ENCODE assay signal across 8 mouse cellular contexts in genomic region chr4:134287168-134287564, GRCm38 (mm10). TPM values are rescaled to one million over a fixed set of nuclear protein-coding genes. Genes with fewer than 3 reads are reported as not detected.
A peak's percentile ranks its signal among the peaks of the same experiment; 100 is the strongest.
DNase-seq lines count a peak whose midpoint lies in the region; ATAC-seq and TF ChIP-seq lines count a peak whose summit lies in the region.

No protein-coding gene starts in this region.

- peak; percentile 22; the same call in 1 of the 2 replicates for TF ChIP-seq CTCF in brain, embryonic 14.5 days (IDR thresholded peaks at IDR 0.05; ENCODE audit: borderline replicate concordance, extremely low read depth, insufficient read depth, insufficient read length)

- H3K36me3 ChIP-seq in heart, embryonic 11.5 days (ENCODE audit: control insufficient read depth, insufficient read depth, low read length) = peaks cover 11% of the 10 kb centered on the region
- peaks cover 30% of the 10 kb centered on the region for H3K36me3 ChIP-seq in kidney, embryonic 15.5 days

- H3K4me2 ChIP-seq in heart, embryonic 11.5 days = peak overlapping the region; percentile 72
- peak overlapping the region; percentile 94 for H3K4me2 ChIP-seq in kidney, embryonic 15.5 days

- H3K27ac ChIP-seq in heart, embryonic 11.5 days (ENCODE audit: low read depth, low read length) = peak overlapping the region; percentile 100
- peak overlapping the region; percentile 100 for H3K27ac ChIP-seq in kidney, embryonic 15.5 days

- no peaks in the 10 kb centered on the region for H3K27me3 ChIP-seq in heart, embryonic 11.5 days (ENCODE audit: control insufficient read depth, insufficient read depth, low read length)
- peaks cover under 1% of the 10 kb centered on the region for H3K27me3 ChIP-seq in kidney, embryonic 15.5 days

- WGBS in heart, embryonic 11.5 days (ENCODE audit: insufficient replicate concordance) = 0% methylated on average over 57 of the region's 59 CpGs
- under 1% methylated on average over 45 of the region's 59 CpGs for WGBS in kidney, embryonic 15.5 days

- peak overlapping the region; percentile 98 for H3K9ac ChIP-seq in heart, embryonic 11.5 days (ENCODE audit: low read depth, low read length)
- peak overlapping the region; percentile 95 for H3K9ac ChIP-seq in kidney, embryonic 15.5 days

- H3K9me3 ChIP-seq in heart, embryonic 11.5 days (replicated peaks; ENCODE audit: control insufficient read depth, low read length) = no peaks in the 10 kb centered on the region
- H3K9me3 ChIP-seq in kidney, embryonic 15.5 days (replicated peaks) = no peaks in the 10 kb centered on the region

- peak overlapping the region; percentile 99 for H3K4me3 ChIP-seq in heart, embryonic 11.5 days (ENCODE audit: low read depth, low read length)
- peak overlapping the region; percentile 81 for H3K4me3 ChIP-seq in kidney, embryonic 15.5 days (replicated peaks)

- peak; percentile 69 for ATAC-seq in erythroblast, adult 5-6 weeks (replicated peaks; ENCODE audit: low FRiP score, poor library complexity, severe bottlenecking)
- peak; percentile 90 for ATAC-seq in heart, embryonic 11.5 days (replicated peaks; ENCODE audit: insufficient number of reproducible peaks, low FRiP score, low TSS enrichment)
- ATAC-seq in kidney, embryonic 15.5 days (replicated peaks; ENCODE audit: low FRiP score) = peak; percentile 95

- peak; percentile 97 for TF ChIP-seq POLR2A in brain, embryonic 14.5 days (IDR thresholded peaks at IDR 0.05; ENCODE audit: borderline replicate concordance, extremely low read depth, insufficient read depth, insufficient read length, poor library complexity, severe bottlenecking)

- DNase-seq in CD4-positive helper T cell, adult 2 months (ENCODE audit: low read depth, low spot score) = peak; percentile 96
- DNase-seq in brain, embryonic 14.5 days (ENCODE audit: low read depth) = peak; percentile 97
- peak; percentile 96 for DNase-seq in liver
- peak; percentile 88 to 96 for DNase-seq in monocyte, adult 2 months (ENCODE audit: low read depth in 1 of 2, low spot score in 2 of 2)
- DNase-seq in spleen, postnatal 14 days (ENCODE audit: low spot score in 2 of 2) = peak; percentile 98

- peaks cover 25% of the 10 kb centered on the region for H3K4me1 ChIP-seq in heart, embryonic 11.5 days (ENCODE audit: control insufficient read depth, insufficient read depth, low read length)
- H3K4me1 ChIP-seq in kidney, embryonic 15.5 days = peaks cover 32% of the 10 kb centered on the region

RNA-seq across cellular contexts. Expression of gene Pdik1l, which starts 0.5 kb away (rescaled TPM):
- polyA plus RNA-seq in brain, embryonic 14.5 days (2012; rRNA removed) = 18.8 and 20.7 TPM in 2 replicates
- 9.8 and 12.3 TPM in 2 replicates for total RNA-seq in erythroblast, adult 5-6 weeks (2015; ENCODE audit: low replicate concordance)
- 13.2 and 16.2 TPM in 2 replicates for total RNA-seq in erythroblast, adult 5-6 weeks (2017; ENCODE audit: low replicate concordance)
- 13.7 and 16.3 TPM in 2 replicates for polyA plus RNA-seq in heart, embryonic 11.5 days (2014; fragmentation: Nextera tagmentation; extraction: Ambion mirVana)
- 21.6 TPM in 2 replicates for polyA plus RNA-seq in kidney, embryonic 15.5 days (2015; fragmentation: Nextera tagmentation; extraction: Ambion mirVana)

RNA-seq across cellular contexts. Expression of gene Trim63, which starts 27.8 kb away (rescaled TPM):
- polyA plus RNA-seq in brain, embryonic 14.5 days (2012; rRNA removed) = 0.13 and 0.33 TPM in 2 replicates
- not detected in 2 replicates for total RNA-seq in erythroblast, adult 5-6 weeks (2015; ENCODE audit: low replicate concordance)
- total RNA-seq in erythroblast, adult 5-6 weeks (2017; ENCODE audit: low replicate concordance) = not detected in 2 replicates
- 21.6 and 22.1 TPM in 2 replicates for polyA plus RNA-seq in heart, embryonic 11.5 days (2014; fragmentation: Nextera tagmentation; extraction: Ambion mirVana)
- 3.7 and 4.4 TPM in 2 replicates for polyA plus RNA-seq in kidney, embryonic 15.5 days (2015; fragmentation: Nextera tagmentation; extraction: Ambion mirVana)

RNA-seq across cellular contexts. Expression of gene Grrp1, which starts 33.3 kb away (rescaled TPM):
- 16.5 and 16.6 TPM in 2 replicates for polyA plus RNA-seq in brain, embryonic 14.5 days (2012; rRNA removed)
- not detected in 2 replicates for total RNA-seq in erythroblast, adult 5-6 weeks (2015; ENCODE audit: low replicate concordance)
- total RNA-seq in erythroblast, adult 5-6 weeks (2017; ENCODE audit: low replicate concordance) = not detected in 2 replicates
- 3.7 and 4.4 TPM in 2 replicates for polyA plus RNA-seq in heart, embryonic 11.5 days (2014; fragmentation: Nextera tagmentation; extraction: Ambion mirVana)
- 10.6 and 12.1 TPM in 2 replicates for polyA plus RNA-seq in kidney, embryonic 15.5 days (2015; fragmentation: Nextera tagmentation; extraction: Ambion mirVana)

RNA-seq across cellular contexts. Expression of gene Gm30191, which starts 40.4 kb away (rescaled TPM):
- 0.33 and 0.64 TPM in 2 replicates for polyA plus RNA-seq in brain, embryonic 14.5 days (2012; rRNA removed)
- not detected in 2 replicates for total RNA-seq in erythroblast, adult 5-6 weeks (2015; ENCODE audit: low replicate concordance)
- not detected in 2 replicates for total RNA-seq in erythroblast, adult 5-6 weeks (2017; ENCODE audit: low replicate concordance)
- polyA plus RNA-seq in heart, embryonic 11.5 days (2014; fragmentation: Nextera tagmentation; extraction: Ambion mirVana) = not detected in 2 replicates
- polyA plus RNA-seq in kidney, embryonic 15.5 days (2015; fragmentation: Nextera tagmentation; extraction: Ambion mirVana) = not detected in 2 replicates

RNA-seq across cellular contexts. Expression of gene Zfp593, which starts 41.8 kb away (rescaled TPM):
- 14.5 and 19.0 TPM in 2 replicates for polyA plus RNA-seq in brain, embryonic 14.5 days (2012; rRNA removed)
- 0.38 and 0.63 TPM in 2 replicates for total RNA-seq in erythroblast, adult 5-6 weeks (2015; ENCODE audit: low replicate concordance)
- total RNA-seq in erythroblast, adult 5-6 weeks (2017; ENCODE audit: low replicate concordance) = 0.84 and 1.4 TPM in 2 replicates
- 11.5 and 12.4 TPM in 2 replicates for polyA plus RNA-seq in heart, embryonic 11.5 days (2014; fragmentation: Nextera tagmentation; extraction: Ambion mirVana)
- polyA plus RNA-seq in kidney, embryonic 15.5 days (2015; fragmentation: Nextera tagmentation; extraction: Ambion mirVana) = 15.6 and 15.8 TPM in 2 replicates

Comparison
In these comparisons a context has a peak if more than half of its experiments do, and no peak if none do; other contexts are left out.
1. Peak in every context shown above with its lines: DNase-seq, ATAC-seq, H3K4me3 ChIP-seq and H3K27ac ChIP-seq.